Mouse (Mus musculus) left cerebral cortex, adult 2 months (tissue): Measurements from ENCODE around the gene Nkapd1. TPM values are rescaled to one million over a fixed set of nuclear protein-coding genes. Genes with fewer than 3 reads are reported as not detected.

Experiments used
- DNase-seq, 2 experiments: peaks; one replicate each; pipeline ENCODE4 v3.0.0; 2021 to 2022; ENCODE audit warnings: low spot score in 2 of 2, mixed read lengths in 1 of 2; ENCODE audit errors: extremely low spot score in 1 of 2
- H3K27ac ChIP-seq: fragments of 200-600 bp; 2 replicates; pipeline ENCODE4 v1.8.1; 2022
- H3K4me3 ChIP-seq: fragments of 200-600 bp; 2 replicates; pipeline ENCODE4 v1.8.1; 2022
- CTCF ChIP-seq: fragments of 200-600 bp; IDR thresholded peaks from 2 replicates; pipeline ENCODE4 v1.8.1; 2022; ENCODE audit warnings: antibody characterized with exemption, mild to moderate bottlenecking, moderate library complexity
- intact Hi-C: fragments of 180-260 bp; cut with DNase I; formaldehyde crosslinking; loops from one replicate; pipeline ENCODE4 v1.15.1; 2025
- total RNA-seq, 2 experiments: library from RNA; stranded (reverse); gene quantifications; 2 replicates each; pipeline ENCODE4 v1.2.3; 2021

Gene Nkapd1
- total RNA-seq, 2 experiments from 2014 or later: 21.3 to 22.1 TPM

DNA sequence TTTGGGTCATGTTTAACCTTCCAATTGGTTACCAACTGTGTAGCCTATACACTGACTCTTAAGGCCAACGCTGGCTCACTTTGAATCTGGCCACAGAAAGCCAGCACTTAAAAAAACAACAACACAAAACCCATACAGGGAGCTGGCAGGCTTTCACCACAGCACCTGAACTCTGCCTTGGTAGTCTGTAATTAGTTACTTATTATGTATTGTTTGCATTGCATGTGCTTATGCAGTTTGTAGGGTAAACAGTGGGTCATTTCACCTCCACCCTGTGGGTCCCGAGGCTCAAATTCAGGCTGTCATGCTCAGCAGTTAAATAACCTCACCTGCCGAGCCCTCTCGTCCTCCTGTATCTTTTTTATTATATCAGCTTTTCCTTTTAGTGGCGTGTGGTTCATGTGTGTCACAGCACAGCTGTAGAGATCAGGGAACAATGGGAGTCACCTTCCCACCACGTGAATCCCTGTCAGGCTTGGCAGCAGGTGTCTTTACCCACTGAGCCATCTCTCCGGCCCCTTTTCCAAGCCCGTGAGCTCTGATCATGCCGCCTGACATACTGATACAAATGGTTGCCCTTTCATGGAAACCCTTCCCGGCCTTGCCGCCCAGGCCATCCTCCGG is 22.4 kb downstream of the Nkapd1 start:
- H3K4me3 ChIP-seq: no peak overlapping the region
- H3K27ac ChIP-seq: no peak overlapping the region
- no peak for DNase-seq
- intact Hi-C loops: loop anchor here (5.0 kb wide), 1 partner anchor 153 kb away; no protein-coding TSS in a partner anchor
- TF ChIP-seq CTCF: no peak

GRCm38 (mm10) chr9:50593544-50593943 is 23.7 kb downstream of the Nkapd1 start:
- intact Hi-C loops: loop anchor here (5.0 kb wide), 1 partner anchor 151 kb away; no protein-coding TSS in a partner anchor
- TF ChIP-seq CTCF: peak; percentile 41
- no peak for DNase-seq
- Histone ChIP-seq H3K27ac (no peak overlapping the region), H3K4me3 (no peak overlapping the region)

DNA sequence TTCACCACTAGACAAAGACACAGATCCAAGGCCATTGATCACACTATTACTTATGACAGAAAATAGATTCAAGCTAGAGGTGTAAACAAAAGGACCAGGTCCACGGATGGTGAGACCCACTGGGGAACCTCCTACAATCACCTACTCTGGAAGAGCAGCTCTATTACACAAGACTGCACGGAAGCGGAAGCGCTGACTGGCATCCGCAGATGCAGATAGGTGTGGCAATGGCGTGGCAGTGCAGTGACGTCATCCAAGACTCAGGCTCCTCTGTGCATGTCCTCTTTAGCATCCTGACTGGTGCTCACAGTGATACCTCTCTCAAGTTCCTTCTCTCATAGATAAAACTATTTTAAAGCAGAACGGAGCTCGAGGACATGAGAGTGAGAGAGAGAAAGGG is 24.3 kb downstream of the Nkapd1 start:
- H3K27ac ChIP-seq: no peak overlapping the region
- TF ChIP-seq CTCF: no peak
- no peak for DNase-seq
- intact Hi-C loops: loop anchor here (5.0 kb wide), 1 partner anchor 151 kb away; no protein-coding TSS in a partner anchor
- H3K4me3 ChIP-seq: no peak overlapping the region

GRCm38 (mm10) chr9:50590856-50591518 is 26.3 kb downstream of the Nkapd1 start:
- intact Hi-C loops: loop anchor here (5.0 kb wide), 1 partner anchor 149 kb away; no protein-coding TSS in a partner anchor

GRCm38 (mm10) chr9:50586955-50587354 is 30.3 kb downstream of the Nkapd1 start:
- intact Hi-C loops: no loop called here
- Histone ChIP-seq H3K27ac (no peak overlapping the region), H3K4me3 (no peak overlapping the region)
- no peak for TF ChIP-seq CTCF
- DNase-seq: no peak

More at GRCm38 (mm10) chr9:50590856-50591518, 26.3 kb downstream of the Nkapd1 start:
- H3K4me3 ChIP-seq: no peak overlapping the region
- DNase-seq: peak in 1 of 2 experiments; percentile 23
- no peak overlapping the region for H3K27ac ChIP-seq
- TF ChIP-seq CTCF: no peak

- TF ChIP-seq CTCF: no peak
- no peak for DNase-seq
- no peak overlapping the region for H3K27ac ChIP-seq
- H3K4me3 ChIP-seq: no peak overlapping the region
- intact Hi-C loops: no loop called here
Observed at GRCm38 (mm10) chr9:50585145-50585818, 32.0 kb downstream of the Nkapd1 start.

GRCm38 (mm10) chr9:50580370-50580769 is 36.9 kb downstream of the Nkapd1 start:
- intact Hi-C loops: no loop called here
- TF ChIP-seq CTCF: no peak
- H3K4me3 ChIP-seq: no peak overlapping the region
- no peak overlapping the region for H3K27ac ChIP-seq
- DNase-seq: no peak

DNA sequence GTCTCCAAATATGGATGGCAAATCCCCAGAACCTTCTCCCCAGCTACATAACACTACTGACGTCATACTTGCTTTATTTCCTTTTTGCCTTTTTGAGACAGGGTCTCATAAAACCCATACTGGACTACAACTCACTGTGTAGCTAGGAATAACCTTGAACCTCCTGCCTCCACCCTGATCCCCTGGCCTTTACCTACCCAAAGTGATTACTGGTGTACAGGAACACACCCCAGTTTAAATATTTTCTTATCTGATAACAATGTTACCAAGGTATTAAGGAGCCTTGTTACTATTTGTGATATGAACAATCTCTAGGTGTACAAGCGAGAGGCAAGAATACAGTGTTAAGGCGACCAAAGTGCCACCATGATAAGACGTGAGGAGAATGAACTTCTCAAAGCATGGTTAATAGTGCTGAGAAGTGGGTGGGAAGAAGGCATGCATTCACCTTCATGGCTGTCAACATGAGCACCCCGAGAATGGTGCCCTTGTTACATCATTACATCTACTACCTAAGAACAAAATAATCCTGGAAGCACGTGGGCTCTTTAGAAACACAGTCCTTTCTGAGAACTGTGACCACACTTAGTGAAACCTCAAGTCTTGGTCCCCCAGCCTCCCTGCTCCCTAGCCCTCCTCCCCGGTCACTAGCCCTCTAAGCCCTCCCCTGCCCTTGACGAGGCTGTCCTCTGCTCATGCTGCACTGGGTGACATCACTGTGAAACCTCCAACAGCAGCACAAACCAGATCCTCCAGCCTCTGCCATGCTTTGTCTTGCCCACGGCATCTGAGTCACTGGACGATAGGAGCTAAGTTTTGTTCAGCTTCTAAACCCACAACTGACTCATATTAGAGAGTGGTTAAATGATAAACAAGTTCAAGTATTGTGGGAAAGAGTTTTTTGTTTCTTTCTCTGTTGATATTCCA is 47.4 kb downstream of the Nkapd1 start:
- intact Hi-C loops: no loop called here
- H3K4me3 ChIP-seq: no peak overlapping the region
- H3K27ac ChIP-seq: no peak overlapping the region
- DNase-seq: no peak
- no peak for TF ChIP-seq CTCF

GRCm38 (mm10) chr9:50567881-50568280 is 49.4 kb downstream of the Nkapd1 start:
- intact Hi-C loops: no loop called here
- TF ChIP-seq CTCF: no peak
- no peak overlapping the region for H3K27ac ChIP-seq
- no peak overlapping the region for H3K4me3 ChIP-seq
- no peak for DNase-seq

DNA sequence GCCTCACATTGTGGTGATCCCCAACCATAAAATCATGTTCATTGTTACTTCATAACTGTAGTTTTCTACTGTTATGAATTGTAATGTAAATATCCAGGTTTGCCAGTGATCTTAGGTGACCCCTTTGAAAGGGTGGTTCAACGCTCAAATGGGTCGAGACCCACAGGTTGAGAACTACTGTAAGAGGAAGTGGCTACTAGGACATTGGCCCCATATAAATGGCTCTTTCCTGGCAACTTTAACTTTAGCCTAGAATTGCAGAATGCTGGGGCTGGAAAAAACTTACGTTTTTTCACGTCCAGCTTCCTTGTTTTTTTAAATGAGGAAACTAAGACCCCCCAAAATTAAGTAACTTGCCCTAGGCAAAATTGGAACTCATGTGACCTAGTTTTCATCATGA is 49.9 kb downstream of the Nkapd1 start:
- no peak for DNase-seq
- Histone ChIP-seq H3K27ac (no peak overlapping the region), H3K4me3 (no peak overlapping the region)
- TF ChIP-seq CTCF: no peak
- intact Hi-C loops: no loop called here

GRCm38 (mm10) chr9:50565940-50566339 is 51.3 kb downstream of the Nkapd1 start:
- DNase-seq: no peak
- intact Hi-C loops: no loop called here
- no peak for TF ChIP-seq CTCF
- no peak overlapping the region for H3K27ac ChIP-seq
- H3K4me3 ChIP-seq: no peak overlapping the region
